Mouse (Mus musculus): ENCODE results near the gene Podn.

Podn gene

GRCm38 (mm10) chr4:108037027-108037426 lies 59.2 kb downstream of the Podn start:
- DNase-seq: no peak

GRCm38 (mm10) chr4:108033041-108033764 lies 63.0 kb downstream of the Podn start:
- DNase-seq: peak; percentile 36

- DNase-seq: no peak
Measured at GRCm38 (mm10) chr4:108032352-108032849, 63.8 kb downstream of the Podn start.

- DNase-seq: peak; percentile 68
Measured at GRCm38 (mm10) chr4:108031502-108032351, 64.5 kb downstream of the Podn start.

- DNase-seq: no peak
Measured at GRCm38 (mm10) chr4:108030888-108031501, 65.2 kb downstream of the Podn start.

- DNase-seq: no peak
Measured at GRCm38 (mm10) chr4:108026193-108026592, 70.1 kb downstream of the Podn start.

- DNase-seq: no peak
Measured at GRCm38 (mm10) chr4:108025269-108025668, 71.0 kb downstream of the Podn start.

GRCm38 (mm10) chr4:108024641-108025040 lies 71.6 kb downstream of the Podn start:
- no peak for DNase-seq

- no peak for DNase-seq
Measured at GRCm38 (mm10) chr4:108023186-108023585, 73.1 kb downstream of the Podn start.

GRCm38 (mm10) chr4:108020178-108020577 lies 76.1 kb downstream of the Podn start:
- no peak for DNase-seq

- no peak for DNase-seq
Measured at GRCm38 (mm10) chr4:108018961-108019921, 77.0 kb downstream of the Podn start.

GRCm38 (mm10) chr4:108018241-108018923 lies 77.9 kb downstream of the Podn start:
- DNase-seq: no peak

GRCm38 (mm10) chr4:108017839-108018238 lies 78.4 kb downstream of the Podn start:
- no peak for DNase-seq

GRCm38 (mm10) chr4:108016321-108016720 lies 79.9 kb downstream of the Podn start:
- no peak for DNase-seq

- no peak for DNase-seq
Measured at GRCm38 (mm10) chr4:108015067-108015765, 81.0 kb downstream of the Podn start.

- DNase-seq: no peak
Measured at GRCm38 (mm10) chr4:108014466-108014865, 81.8 kb downstream of the Podn start.

- DNase-seq: no peak
Measured at GRCm38 (mm10) chr4:108008541-108008940, 87.7 kb downstream of the Podn start.

- no peak for DNase-seq
Measured at GRCm38 (mm10) chr4:108007532-108008103, 88.6 kb downstream of the Podn start.

GRCm38 (mm10) chr4:108005328-108005727 lies 90.9 kb downstream of the Podn start:
- DNase-seq: no peak

GRCm38 (mm10) chr4:107999380-107999779 lies 96.9 kb downstream of the Podn start:
- DNase-seq: no peak
